Mouse (Mus musculus) lung, adult 2 months (tissue): ENCODE measurements at regions not wholly inside any gene's neighbourhood (a gene's known extent, or its start where the extent isn't known, plus 50 kb on each side); places are given as distances from the start of the nearest gene placed in this dataset.

ENCODE experiments used
- DNase-seq: peaks from one replicate; pipeline ENCODE4 v3.0.0; 2022
- H3K4me1 ChIP-seq: fragments of 200-500 bp; 2 replicates; pipeline ENCODE4 v1.6.1; 2011; ENCODE audit warnings: low read length; ENCODE audit not compliant: control insufficient read depth, insufficient read depth
- H3K4me3 ChIP-seq: fragments of 200-500 bp; replicated peaks from 2 replicates; pipeline ENCODE3; 2011; ENCODE audit warnings: low read depth, mild to moderate bottlenecking, control low read depth, low read length; ENCODE audit errors: extremely low read depth
- CTCF ChIP-seq: fragments of 200-500 bp; IDR thresholded peaks from 2 replicates; pipeline ENCODE4 v1.5.1; 2011; ENCODE audit warnings: mild to moderate bottlenecking, low read length, control low read depth; ENCODE audit not compliant: insufficient read depth
- POLR2A ChIP-seq: fragments of 200-500 bp; IDR thresholded peaks from 2 replicates; pipeline ENCODE4 v1.6.1; 2011; ENCODE audit warnings: low read depth, mild to moderate bottlenecking, control low read depth, low read length, borderline replicate concordance; ENCODE audit errors: extremely low read depth
- WGBS: fragments of 180-500 bp; shearing (Covaris S2); methylation state at CpG from one replicate; pipeline ENCODE4 v1.1.7; 2018; 5-methylcytosine and 5-hydroxymethylcytosine counted together

- WGBS, result 92% methylated on average over 8 of the region's 8 CpGs
- no peaks in the 10 kb centered on the region for H3K4me1 ChIP-seq
- DNase-seq, result no peak
- no peak for TF ChIP-seq POLR2A
- TF ChIP-seq CTCF, result no peak
- H3K4me3 ChIP-seq, result no peak overlapping the region
Observed at GRCm38 (mm10) chr7:73165521-73165920, 209.8 kb upstream of the Rgma start.

GRCm38 (mm10) chr7:73169416-73169815, 205.9 kb upstream of the Rgma start:
- H3K4me3 ChIP-seq, result no peak overlapping the region
- WGBS, result 63% methylated on average over 8 of the region's 8 CpGs
- no peak for DNase-seq
- TF ChIP-seq POLR2A (no peak), CTCF (no peak)
- H3K4me1 ChIP-seq, result no peaks in the 10 kb centered on the region

- no peaks in the 10 kb centered on the region for H3K4me1 ChIP-seq
- DNase-seq, result no peak
- WGBS, result 84% methylated on average over 4 of the region's 4 CpGs
- TF ChIP-seq POLR2A, result no peak
- no peak for TF ChIP-seq CTCF
- H3K4me3 ChIP-seq, result no peak overlapping the region
Observed at GRCm38 (mm10) chr7:73172615-73173014, 202.7 kb upstream of the Rgma start.

GRCm38 (mm10) chr7:73183761-73184160, 191.5 kb upstream of the Rgma start:
- H3K4me3 ChIP-seq, result no peak overlapping the region
- no peak for TF ChIP-seq CTCF
- no peak for TF ChIP-seq POLR2A
- H3K4me1 ChIP-seq, result no peaks in the 10 kb centered on the region
- no peak for DNase-seq
- WGBS, result 65% methylated on average over 8 of the region's 8 CpGs

GRCm38 (mm10) chr7:73184208-73185070, 190.9 kb upstream of the Rgma start:
- WGBS, result 89% methylated on average over 14 of the region's 14 CpGs
- DNase-seq, result no peak
- Histone ChIP-seq H3K4me1 (no peaks in the 10 kb centered on the region), H3K4me3 (no peak overlapping the region)
- no peak for TF ChIP-seq CTCF
- no peak for TF ChIP-seq POLR2A

- no peaks in the 10 kb centered on the region for H3K4me1 ChIP-seq
- no peak for TF ChIP-seq CTCF
- no peak for TF ChIP-seq POLR2A
- WGBS, result 83% methylated on average over 10 of the region's 10 CpGs
- no peak for DNase-seq
- no peak overlapping the region for H3K4me3 ChIP-seq
Observed at GRCm38 (mm10) chr7:73185071-73185531, 190.2 kb upstream of the Rgma start.

GRCm38 (mm10) chr7:73185591-73185990, 189.7 kb upstream of the Rgma start:
- TF ChIP-seq POLR2A (no peak), CTCF (no peak)
- H3K4me3 ChIP-seq, result no peak overlapping the region
- no peaks in the 10 kb centered on the region for H3K4me1 ChIP-seq
- DNase-seq, result no peak
- 94% methylated on average over 5 of the region's 5 CpGs for WGBS

GRCm38 (mm10) chr7:73186501-73186900, 188.8 kb upstream of the Rgma start:
- Histone ChIP-seq H3K4me3 (no peak overlapping the region), H3K4me1 (no peaks in the 10 kb centered on the region)
- 82% methylated on average over 3 of the region's 3 CpGs for WGBS
- no peak for DNase-seq
- no peak for TF ChIP-seq CTCF
- TF ChIP-seq POLR2A, result no peak

GRCm38 (mm10) chr7:73191388-73192278, 183.7 kb upstream of the Rgma start:
- 63% methylated on average over 12 of the region's 12 CpGs for WGBS
- no peak for TF ChIP-seq CTCF
- TF ChIP-seq POLR2A, result no peak
- no peaks in the 10 kb centered on the region for H3K4me1 ChIP-seq
- no peak for DNase-seq
- H3K4me3 ChIP-seq, result no peak overlapping the region

GRCm38 (mm10) chr7:73192839-73193238, 182.5 kb upstream of the Rgma start:
- 79% methylated on average over 7 of the region's 7 CpGs for WGBS
- TF ChIP-seq POLR2A, result no peak
- TF ChIP-seq CTCF, result no peak
- Histone ChIP-seq H3K4me1 (no peaks in the 10 kb centered on the region), H3K4me3 (no peak overlapping the region)
- DNase-seq, result no peak
